Mouse (Mus musculus) embryonic fibroblast, embryonic 13.5 days (primary cell): ENCODE data around the gene Acsm5.

Experiments used
- CTCF ChIP-seq: IDR thresholded peaks from 2 replicates; pipeline ENCODE4 v1.5.1; 2011; ENCODE audit warnings: mild to moderate bottlenecking, control low read depth, low read length, moderate library complexity, borderline replicate concordance; ENCODE audit not compliant: insufficient read depth
- POLR2A ChIP-seq: IDR thresholded peaks from 2 replicates; pipeline ENCODE4 v1.6.1; 2011; ENCODE audit warnings: low read depth, mild to moderate bottlenecking, control low read depth, low read length, moderate library complexity

DNA sequence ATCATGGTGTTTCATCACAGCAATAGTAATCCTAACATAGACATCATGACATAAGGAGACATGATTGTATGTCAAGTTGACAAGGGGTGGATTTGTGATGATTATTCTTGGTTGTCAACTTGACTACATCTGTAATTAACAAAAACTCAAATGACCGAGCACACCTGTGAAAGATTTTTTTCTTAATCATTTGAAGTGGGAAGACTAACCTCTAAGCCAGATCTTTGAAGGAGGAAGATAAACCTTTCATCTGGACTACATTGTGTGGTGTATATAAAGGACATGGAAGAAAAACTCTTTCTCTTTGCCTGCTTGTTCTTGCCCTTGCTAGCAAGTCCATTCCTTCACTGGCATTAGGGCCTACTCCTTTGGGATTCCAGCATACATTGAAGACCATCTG lies 34.8 kb downstream of the Acsm5 start, which contains the start of gene Acsm2:
- TF ChIP-seq CTCF, result no peak
- TF ChIP-seq POLR2A, result no peak
